Mouse (Mus musculus) intestine, postnatal 0 days (tissue): ENCODE results near the gene Heyl. TPM values are rescaled to one million over a fixed set of nuclear protein-coding genes. Genes with fewer than 3 reads are reported as not detected.

Experiments used
- ATAC-seq: fragments of 200-750 bp; cut with Nextera tagmentation; 2 replicates; pipeline ENCODE4 v1.8.0; 2017; ENCODE audit warnings: mild to moderate bottlenecking, moderate TSS enrichment, moderate library complexity
- H3K27ac ChIP-seq: fragments of 300-500 bp; sonication (generic); 2 replicates; pipeline ENCODE4 v1.5.1; 2014; ENCODE audit warnings: mild to moderate bottlenecking, low read depth, low read length, moderate library complexity
- H3K27me3 ChIP-seq: fragments of 300-500 bp; sonication (generic); replicated peaks from 2 replicates; pipeline ENCODE4 v1.6.1; 2014; ENCODE audit warnings: low read length, mixed read lengths; ENCODE audit not compliant: control insufficient read depth, insufficient read depth
- H3K36me3 ChIP-seq: fragments of 300-500 bp; sonication (generic); 2 replicates; pipeline ENCODE4 v1.6.1; 2014; ENCODE audit warnings: mild to moderate bottlenecking, moderate library complexity; ENCODE audit not compliant: control insufficient read depth, insufficient read depth
- H3K4me1 ChIP-seq: fragments of 300-500 bp; sonication (generic); replicated peaks from 2 replicates; pipeline ENCODE4 v1.6.1; 2014; ENCODE audit warnings: antibody characterized with exemption, low read length, mixed read lengths; ENCODE audit not compliant: control insufficient read depth, insufficient read depth
- H3K4me2 ChIP-seq: fragments of 300-500 bp; sonication (generic); replicated peaks from 2 replicates; pipeline ENCODE4 v1.6.1; 2014; ENCODE audit warnings: low read depth, mild to moderate bottlenecking, moderate library complexity
- H3K4me3 ChIP-seq: fragments of 300-500 bp; sonication (generic); 2 replicates; pipeline ENCODE4 v1.5.1; 2014; ENCODE audit warnings: low read depth, low read length
- H3K9ac ChIP-seq: fragments of 300-500 bp; sonication (generic); 2 replicates; pipeline ENCODE4 v1.6.1; 2014; ENCODE audit warnings: mild to moderate bottlenecking, low read depth, low read length
- H3K9me3 ChIP-seq: fragments of 300-500 bp; sonication (generic); 2 replicates; pipeline ENCODE4 v1.6.1; 2016; ENCODE audit warnings: mixed run types; ENCODE audit not compliant: control insufficient read depth
- CTCF ChIP-seq: sonication (generic); IDR thresholded peaks from 2 replicates; pipeline ENCODE4 v1.5.1; 2016; ENCODE audit warnings: low read depth, mild to moderate bottlenecking, control low read depth, antibody characterized with exemption, moderate library complexity
- WGBS: fragments of 180-500 bp; shearing (Covaris S2); extraction: QIAGEN DNeasy Blood & Tissue Kit; methylation state at CpG from one replicate; pipeline ENCODE4 v1.1.7; 2014; 5-methylcytosine and 5-hydroxymethylcytosine counted together
- polyA plus RNA-seq: library from polyadenylated mRNA; unstranded; fragments of >200 nt; fragmentation: Nextera tagmentation; extraction: Ambion mirVana; gene quantifications from 2 replicates; pipeline ENCODE4 v1.2.1, GENCODE M21; 2015

Heyl gene
- polyA plus RNA-seq, 1 experiment from 2014 or later = 4.5 TPM

DNA sequence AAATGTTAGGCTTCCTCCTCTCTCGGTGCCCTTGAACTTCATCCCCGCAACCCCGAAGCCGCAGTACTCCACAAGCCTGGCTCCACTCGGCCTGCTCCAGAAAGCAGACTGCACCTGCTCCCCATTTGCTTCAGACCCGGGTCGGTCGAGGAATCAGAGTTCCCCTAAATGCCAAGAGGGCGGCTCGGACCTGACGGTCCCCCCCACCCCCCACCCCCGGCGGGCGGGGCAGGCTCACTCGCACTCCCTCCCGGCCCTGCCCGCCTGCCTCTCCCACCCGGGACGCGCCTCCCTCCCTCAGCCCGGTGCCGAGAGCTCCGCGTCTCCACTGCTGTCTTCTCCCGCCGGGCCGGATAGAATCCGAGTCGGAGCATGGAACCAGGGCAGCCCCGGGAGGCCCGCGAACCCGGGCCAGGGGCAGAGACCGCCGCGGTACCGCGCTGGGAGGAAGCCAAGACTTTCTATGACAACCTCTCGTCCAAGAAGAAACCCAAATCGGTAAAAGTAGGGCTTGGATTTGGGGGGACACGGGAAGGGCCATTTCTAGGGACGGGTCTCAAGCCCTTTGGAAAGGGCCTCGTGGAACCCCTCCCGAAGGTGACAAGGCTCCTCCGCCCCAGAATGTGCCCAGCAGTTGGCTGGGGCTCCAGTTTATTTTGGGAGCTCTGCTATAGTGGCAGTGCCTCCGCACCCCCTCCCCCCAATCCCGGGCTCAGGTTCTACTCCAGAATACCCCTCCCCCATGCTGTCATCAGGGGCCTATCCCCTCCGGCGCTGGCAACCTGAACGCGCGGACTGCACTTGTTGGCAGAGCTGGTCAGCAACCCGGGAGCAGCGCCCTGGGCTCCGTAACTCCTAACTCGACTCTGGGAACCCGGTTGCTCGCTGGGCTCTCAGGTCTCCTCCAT lies 31.9 kb upstream of the Heyl start, which contains the start of gene Nt5c1a:
Gene Nt5c1a, plus strand, starts transcription at position 319 of the 908 bp plus-strand sequence.
- Histone ChIP-seq H3K4me3 (peak within 1 kb of the TSS; percentile 40), H3K4me2 (peak within 1 kb of the TSS; percentile 78), H3K9ac (no peak within 1 kb of the TSS), H3K4me1 (0 out of 2 replicates have a peak, but pooled peaks cover 3% of the 10 kb centered on the region), H3K36me3 (no peaks in the 10 kb centered on the region), H3K27ac (no peak within 1 kb of the TSS), H3K9me3 (no peaks in the 10 kb centered on the region), H3K27me3 (peaks cover 33% of the 10 kb centered on the region)
- peak; percentile 34; the same call in 1 of the 2 replicates for ATAC-seq
- 3% methylated on average over 58 of the region's 58 CpGs for WGBS
- no peak for TF ChIP-seq CTCF

- H3K4me1 ChIP-seq = 0 out of 2 replicates have a peak, but pooled peaks cover 3% of the 10 kb centered on the region
- peaks cover 33% of the 10 kb centered on the region for H3K27me3 ChIP-seq
- peak overlapping the region; percentile 78; the same call in 1 of the 2 replicates for H3K4me2 ChIP-seq
- H3K9me3 ChIP-seq = no peaks in the 10 kb centered on the region
- WGBS = 30% methylated on average over 8 of the region's 8 CpGs
- no peak for ATAC-seq
- H3K9ac ChIP-seq = no peak overlapping the region
- no peak overlapping the region for H3K27ac ChIP-seq
- no peaks in the 10 kb centered on the region for H3K36me3 ChIP-seq
- H3K4me3 ChIP-seq = no peak overlapping the region
- TF ChIP-seq CTCF = no peak
These were observed 31.3 kb upstream of the Heyl start for GRCm38 (mm10) chr4:123202094-123202420.

- no peaks in the 10 kb centered on the region for H3K9me3 ChIP-seq
- 72% methylated on average over 5 of the region's 5 CpGs for WGBS
- H3K4me2 ChIP-seq = no peak overlapping the region
- no peak overlapping the region for H3K4me3 ChIP-seq
- no peaks in the 10 kb centered on the region for H3K36me3 ChIP-seq
- H3K9ac ChIP-seq = no peak overlapping the region
- no peak for TF ChIP-seq CTCF
- no peaks in the 10 kb centered on the region for H3K4me1 ChIP-seq
- no peak overlapping the region for H3K27ac ChIP-seq
- peaks cover 5% of the 10 kb centered on the region for H3K27me3 ChIP-seq
- ATAC-seq = no peak
These were observed 26.0 kb upstream of the Heyl start for GRCm38 (mm10) chr4:123207337-123207736.

GRCm38 (mm10) chr4:123210996-123211395 lies 22.4 kb upstream of the Heyl start:
- 62% methylated on average over 8 of the region's 8 CpGs for WGBS
- Histone ChIP-seq H3K4me2 (no peak overlapping the region), H3K4me3 (no peak overlapping the region), H3K4me1 (no peaks in the 10 kb centered on the region), H3K9me3 (no peaks in the 10 kb centered on the region), H3K27me3 (no peaks in the 10 kb centered on the region; the same call in 1 of the 2 replicates), H3K9ac (no peak overlapping the region), H3K36me3 (no peaks in the 10 kb centered on the region), H3K27ac (no peak overlapping the region)
- no peak for TF ChIP-seq CTCF
- no peak for ATAC-seq

DNA sequence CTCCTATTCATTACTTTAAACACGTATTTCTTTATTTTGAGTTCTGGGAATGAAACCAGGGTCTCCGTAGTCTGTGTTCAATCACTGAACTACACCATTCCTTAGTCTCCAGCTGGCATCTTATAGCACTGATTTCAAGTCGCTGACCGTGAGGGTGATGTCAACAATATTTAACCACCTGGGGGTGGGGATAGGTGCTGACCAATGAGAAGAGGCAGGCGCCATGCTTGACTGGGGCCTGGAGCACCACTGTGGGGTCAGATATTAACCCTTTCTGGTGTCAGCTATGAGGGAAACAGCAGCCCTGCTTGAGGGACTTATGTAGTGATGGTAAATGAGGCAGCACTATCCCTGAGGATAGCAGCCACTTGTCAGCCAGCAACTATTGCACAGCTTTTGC lies 21.9 kb upstream of the Heyl start:
- Histone ChIP-seq H3K27ac (no peak overlapping the region), H3K27me3 (no peaks in the 10 kb centered on the region; the same call in 1 of the 2 replicates), H3K4me3 (no peak overlapping the region), H3K36me3 (no peaks in the 10 kb centered on the region), H3K4me2 (no peak overlapping the region), H3K9ac (no peak overlapping the region), H3K4me1 (no peaks in the 10 kb centered on the region), H3K9me3 (no peaks in the 10 kb centered on the region)
- no peak for ATAC-seq
- no peak for TF ChIP-seq CTCF
- WGBS = 36% methylated on average over 5 of the region's 5 CpGs

DNA sequence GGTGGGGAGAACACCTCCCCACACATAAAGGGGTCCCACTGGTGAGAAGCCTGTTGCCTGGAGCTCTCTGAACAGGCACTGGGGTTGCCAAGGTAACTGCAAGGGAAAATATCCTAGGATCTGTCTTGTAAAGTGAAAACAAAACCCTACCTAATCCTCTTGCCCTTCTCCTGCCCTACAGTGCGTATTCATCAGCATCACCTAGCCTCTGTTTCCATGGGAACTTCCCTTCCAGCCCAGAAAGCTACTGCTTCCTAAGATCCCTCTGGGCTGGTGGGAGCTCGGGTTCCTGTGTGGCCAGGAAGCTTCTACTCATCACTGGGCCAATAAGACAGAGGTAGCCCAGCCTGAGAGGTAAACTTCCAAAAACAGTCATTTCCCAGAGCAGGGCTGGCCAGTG lies 21.0 kb upstream of the Heyl start:
- no peak overlapping the region for H3K9ac ChIP-seq
- no peaks in the 10 kb centered on the region; the same call in 1 of the 2 replicates for H3K27me3 ChIP-seq
- no peak overlapping the region for H3K27ac ChIP-seq
- H3K9me3 ChIP-seq = no peaks in the 10 kb centered on the region
- no peak for ATAC-seq
- TF ChIP-seq CTCF = no peak
- no peak overlapping the region for H3K4me3 ChIP-seq
- no peaks in the 10 kb centered on the region for H3K4me1 ChIP-seq
- no peak overlapping the region for H3K4me2 ChIP-seq
- H3K36me3 ChIP-seq = no peaks in the 10 kb centered on the region
- 60% methylated on average over 2 of the region's 2 CpGs for WGBS
